Mouse (Mus musculus): ENCODE data around the gene Frrs1. TPM values are rescaled to one million over a fixed set of nuclear protein-coding genes. Genes with fewer than 3 reads are reported as not detected.

Frrs1 gene
- polyA plus RNA-seq, 1 experiment from 2014 or later: 18.9 TPM

GRCm38 (mm10) chr3:116914931-116915330 is 55.7 kb downstream of the Frrs1 start:
- WGBS: 80% methylated on average over 3 of the region's 3 CpGs

DNA sequence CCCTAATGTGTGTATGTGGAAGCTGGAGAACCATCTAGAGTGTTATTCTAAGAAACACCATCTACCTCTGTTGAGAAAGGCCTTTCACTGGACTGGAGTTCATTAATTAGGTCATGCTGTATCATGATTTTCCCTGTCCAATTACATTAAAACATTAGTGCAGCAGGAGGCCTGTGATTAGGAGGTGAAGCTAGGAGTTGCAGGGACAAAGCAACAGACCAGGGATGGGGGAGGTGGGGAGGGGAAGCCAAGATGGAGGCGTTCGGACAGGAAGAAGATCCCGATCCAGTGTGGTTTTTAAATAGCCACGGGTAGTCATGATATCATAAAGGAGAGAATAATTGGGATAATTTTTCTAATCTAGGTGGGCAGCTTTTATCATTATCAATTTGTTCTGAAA is 57.8 kb downstream of the Frrs1 start:
- no peak overlapping the region for H3K9ac ChIP-seq
- H3K36me3 ChIP-seq: no peaks in the 10 kb centered on the region
- H3K9me3 ChIP-seq (replicated peaks): no peaks in the 10 kb centered on the region
- no peak for ATAC-seq (ENCODE audit: insufficient number of reproducible peaks, low FRiP score, low TSS enrichment, low read depth)
- WGBS: 82% methylated on average over 4 of the region's 4 CpGs
- no peaks in the 10 kb centered on the region for H3K27me3 ChIP-seq
- no peak overlapping the region for H3K4me2 ChIP-seq (replicated peaks)
- H3K4me3 ChIP-seq (replicated peaks): no peak overlapping the region
- H3K4me1 ChIP-seq: no peaks in the 10 kb centered on the region
- H3K27ac ChIP-seq (replicated peaks): no peak overlapping the region

More at GRCm38 (mm10) chr3:116914931-116915330, 55.7 kb downstream of the Frrs1 start:
- no peaks in the 10 kb centered on the region for H3K27me3 ChIP-seq
- no peak overlapping the region for H3K27ac ChIP-seq (replicated peaks)
- no peaks in the 10 kb centered on the region for H3K4me1 ChIP-seq
- no peak overlapping the region for H3K9ac ChIP-seq
- H3K36me3 ChIP-seq: no peaks in the 10 kb centered on the region
- ATAC-seq (ENCODE audit: insufficient number of reproducible peaks, low FRiP score, low TSS enrichment, low read depth): no peak
- no peak overlapping the region for H3K4me3 ChIP-seq (replicated peaks)
- H3K9me3 ChIP-seq (replicated peaks): no peaks in the 10 kb centered on the region
- H3K4me2 ChIP-seq (replicated peaks): no peak overlapping the region

DNA sequence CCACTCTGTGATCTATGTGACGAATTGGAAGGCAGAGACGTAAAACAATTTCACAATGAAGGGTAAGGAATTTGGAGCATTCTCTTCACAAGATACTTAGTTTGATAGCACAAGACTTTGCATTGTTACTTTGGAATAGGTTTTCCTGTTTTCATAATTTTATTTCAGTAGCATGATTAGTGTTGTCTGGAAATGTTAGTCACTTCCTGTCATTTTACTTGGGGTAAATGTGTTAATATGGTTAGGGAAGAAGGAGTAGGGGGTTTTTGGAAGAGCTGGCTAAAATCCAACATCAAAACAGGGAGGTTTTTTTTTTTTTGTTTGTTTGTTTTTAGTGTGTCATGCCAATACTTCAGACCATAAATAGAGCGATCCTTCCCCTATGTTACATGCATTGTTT is 62.3 kb downstream of the Frrs1 start:
- WGBS: 74% methylated on average over 3 of the region's 3 CpGs
- H3K4me1 ChIP-seq: no peaks in the 10 kb centered on the region
- no peak for ATAC-seq (ENCODE audit: insufficient number of reproducible peaks, low FRiP score, low TSS enrichment, low read depth)

GRCm38 (mm10) chr3:116923042-116923441 is 63.8 kb downstream of the Frrs1 start:
- H3K27me3 ChIP-seq: no peaks in the 10 kb centered on the region
- H3K4me3 ChIP-seq (replicated peaks): no peak overlapping the region
- H3K4me2 ChIP-seq (replicated peaks): no peak overlapping the region
- H3K27ac ChIP-seq (replicated peaks): no peak overlapping the region
- no peaks in the 10 kb centered on the region for H3K36me3 ChIP-seq
- H3K9ac ChIP-seq: no peak overlapping the region
- ATAC-seq (ENCODE audit: insufficient number of reproducible peaks, low FRiP score, low TSS enrichment, low read depth): no peak
- H3K4me1 ChIP-seq: no peaks in the 10 kb centered on the region
- 87% methylated on average over 12 of the region's 12 CpGs for WGBS
- H3K9me3 ChIP-seq (replicated peaks): no peaks in the 10 kb centered on the region

More for the DNA sequence above, 62.3 kb downstream of the Frrs1 start:
- Histone ChIP-seq H3K9me3 (replicated peaks) (no peaks in the 10 kb centered on the region), H3K27me3 (no peaks in the 10 kb centered on the region), H3K9ac (no peak overlapping the region), H3K27ac (replicated peaks) (no peak overlapping the region), H3K36me3 (no peaks in the 10 kb centered on the region), H3K4me3 (replicated peaks) (no peak overlapping the region), H3K4me2 (replicated peaks) (no peak overlapping the region)

DNA sequence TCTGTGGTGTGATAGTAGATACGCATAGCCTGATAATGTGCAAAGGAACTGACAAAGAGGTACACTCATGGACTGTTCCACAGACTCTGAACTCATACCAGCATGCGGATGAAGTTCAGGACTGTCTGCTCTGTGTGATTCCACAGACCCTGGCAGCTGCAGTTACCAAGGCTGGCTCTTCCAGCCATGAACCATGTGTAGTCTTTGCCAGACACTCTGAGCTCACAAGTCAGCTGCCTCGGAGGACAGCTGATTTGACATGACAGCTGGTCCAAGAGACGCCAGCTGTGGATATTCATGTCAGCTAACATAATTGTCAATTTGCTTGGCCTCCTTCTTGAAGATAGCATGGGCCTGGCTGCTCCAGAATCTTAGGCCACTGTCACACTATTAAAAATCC is 69.7 kb downstream of the Frrs1 start:
- Histone ChIP-seq H3K9me3 (replicated peaks) (no peaks in the 10 kb centered on the region), H3K4me2 (replicated peaks) (no peak overlapping the region), H3K9ac (no peak overlapping the region), H3K4me3 (replicated peaks) (no peak overlapping the region), H3K27ac (replicated peaks) (no peak overlapping the region), H3K27me3 (no peaks in the 10 kb centered on the region), H3K36me3 (no peaks in the 10 kb centered on the region), H3K4me1 (no peaks in the 10 kb centered on the region)
- 63% methylated on average over 4 of the region's 4 CpGs for WGBS
- peak; percentile 60 for ATAC-seq (ENCODE audit: insufficient number of reproducible peaks, low FRiP score, low TSS enrichment, low read depth)

GRCm38 (mm10) chr3:116933158-116933557 is 73.9 kb downstream of the Frrs1 start:
- no peak overlapping the region for H3K4me2 ChIP-seq (replicated peaks)
- no peak overlapping the region for H3K4me3 ChIP-seq (replicated peaks)
- no peaks in the 10 kb centered on the region for H3K36me3 ChIP-seq
- no peaks in the 10 kb centered on the region for H3K27me3 ChIP-seq
- no peak overlapping the region for H3K27ac ChIP-seq (replicated peaks)
- WGBS: 82% methylated on average over 1 of the region's 1 CpGs
- H3K9ac ChIP-seq: no peak overlapping the region
- no peak for ATAC-seq (ENCODE audit: insufficient number of reproducible peaks, low FRiP score, low TSS enrichment, low read depth)
- no peaks in the 10 kb centered on the region for H3K9me3 ChIP-seq (replicated peaks)
- no peaks in the 10 kb centered on the region for H3K4me1 ChIP-seq

DNA sequence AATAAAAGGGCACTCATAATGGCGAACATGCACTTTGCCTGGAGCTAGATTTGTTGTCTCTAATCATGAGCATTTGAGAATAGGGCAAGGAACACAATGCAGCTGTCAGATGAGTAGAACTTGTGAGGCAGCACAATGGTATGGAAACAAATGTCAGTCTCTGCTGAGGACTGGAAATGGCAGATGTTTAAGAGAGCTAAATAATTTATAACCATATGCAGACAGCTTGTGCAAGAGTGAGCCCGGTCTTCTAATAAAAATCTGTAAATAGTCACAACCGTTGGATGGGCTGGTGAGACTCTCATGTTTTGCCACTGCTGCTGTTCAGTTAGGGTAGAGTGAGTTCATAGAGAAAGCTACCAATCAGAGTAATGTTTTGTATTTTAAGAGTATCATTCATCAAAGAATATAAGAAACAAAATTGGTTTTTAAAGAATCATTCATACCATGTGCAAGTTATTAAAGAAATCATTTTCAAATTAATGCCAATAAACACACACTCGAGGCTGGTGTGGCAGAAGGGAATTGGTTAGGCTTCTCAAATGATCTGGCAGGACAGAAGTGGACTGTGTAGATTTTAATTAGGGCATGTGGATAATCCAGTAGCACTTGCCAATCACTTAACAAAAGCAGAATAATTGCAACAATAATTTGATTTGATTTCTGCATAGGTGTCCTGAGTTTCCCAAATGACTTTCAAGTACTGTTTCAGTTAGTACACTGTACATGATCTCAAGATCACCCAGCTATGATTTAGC is 77.8 kb downstream of the Frrs1 start:
- Histone ChIP-seq H3K9me3 (replicated peaks) (no peaks in the 10 kb centered on the region), H3K4me2 (replicated peaks) (no peak overlapping the region), H3K4me1 (no peaks in the 10 kb centered on the region), H3K27me3 (no peaks in the 10 kb centered on the region), H3K36me3 (no peaks in the 10 kb centered on the region), H3K9ac (no peak overlapping the region), H3K27ac (replicated peaks) (no peak overlapping the region), H3K4me3 (replicated peaks) (no peak overlapping the region)
- no peak for ATAC-seq (ENCODE audit: insufficient number of reproducible peaks, low FRiP score, low TSS enrichment, low read depth)
- 46% methylated on average over 4 of the region's 4 CpGs for WGBS

GRCm38 (mm10) chr3:116940804-116941558 is 81.7 kb downstream of the Frrs1 start:
- Histone ChIP-seq H3K4me3 (replicated peaks) (no peak overlapping the region), H3K9me3 (replicated peaks) (no peaks in the 10 kb centered on the region), H3K27ac (replicated peaks) (no peak overlapping the region), H3K27me3 (no peaks in the 10 kb centered on the region), H3K4me2 (replicated peaks) (no peak overlapping the region), H3K4me1 (no peaks in the 10 kb centered on the region), H3K9ac (no peak overlapping the region), H3K36me3 (no peaks in the 10 kb centered on the region)
- WGBS: 64% methylated on average over 10 of the region's 10 CpGs
- ATAC-seq (ENCODE audit: insufficient number of reproducible peaks, low FRiP score, low TSS enrichment, low read depth): no peak

GRCm38 (mm10) chr3:116941559-116942117 is 82.4 kb downstream of the Frrs1 start:
- Histone ChIP-seq H3K36me3 (no peaks in the 10 kb centered on the region), H3K4me1 (no peaks in the 10 kb centered on the region), H3K9me3 (replicated peaks) (no peaks in the 10 kb centered on the region), H3K27me3 (no peaks in the 10 kb centered on the region), H3K4me3 (replicated peaks) (no peak overlapping the region), H3K9ac (no peak overlapping the region), H3K27ac (replicated peaks) (no peak overlapping the region), H3K4me2 (replicated peaks) (no peak overlapping the region)
- WGBS: 95% methylated on average over 1 of the region's 1 CpGs
- no peak for ATAC-seq (ENCODE audit: insufficient number of reproducible peaks, low FRiP score, low TSS enrichment, low read depth)

DNA sequence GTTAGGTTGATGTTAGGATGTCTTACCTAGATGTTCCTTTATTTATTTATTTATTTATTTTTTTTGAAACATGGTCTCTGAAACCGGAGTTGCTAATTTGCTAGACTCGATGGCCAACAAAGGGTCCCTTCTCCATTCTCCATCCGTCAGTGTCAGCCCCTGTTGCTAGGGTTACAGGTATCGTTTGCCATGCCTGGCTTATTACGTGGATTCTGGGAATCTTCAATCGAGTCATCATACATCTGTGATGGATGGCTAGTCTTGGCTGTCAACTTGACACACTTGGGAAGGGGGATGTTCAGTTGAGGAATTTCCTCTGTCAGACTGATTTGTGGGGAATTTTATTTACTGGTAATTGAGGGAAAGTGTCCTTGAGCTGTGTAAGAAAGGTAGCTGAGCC is 83.5 kb downstream of the Frrs1 start:
- no peaks in the 10 kb centered on the region for H3K27me3 ChIP-seq
- H3K4me2 ChIP-seq (replicated peaks): no peak overlapping the region
- H3K27ac ChIP-seq (replicated peaks): no peak overlapping the region
- no peak overlapping the region for H3K9ac ChIP-seq
- no peaks in the 10 kb centered on the region for H3K9me3 ChIP-seq (replicated peaks)
- H3K4me1 ChIP-seq: no peaks in the 10 kb centered on the region
- 72% methylated on average over 6 of the region's 6 CpGs for WGBS
- no peak overlapping the region for H3K4me3 ChIP-seq (replicated peaks)
- no peaks in the 10 kb centered on the region for H3K36me3 ChIP-seq
- no peak for ATAC-seq (ENCODE audit: insufficient number of reproducible peaks, low FRiP score, low TSS enrichment, low read depth)

DNA sequence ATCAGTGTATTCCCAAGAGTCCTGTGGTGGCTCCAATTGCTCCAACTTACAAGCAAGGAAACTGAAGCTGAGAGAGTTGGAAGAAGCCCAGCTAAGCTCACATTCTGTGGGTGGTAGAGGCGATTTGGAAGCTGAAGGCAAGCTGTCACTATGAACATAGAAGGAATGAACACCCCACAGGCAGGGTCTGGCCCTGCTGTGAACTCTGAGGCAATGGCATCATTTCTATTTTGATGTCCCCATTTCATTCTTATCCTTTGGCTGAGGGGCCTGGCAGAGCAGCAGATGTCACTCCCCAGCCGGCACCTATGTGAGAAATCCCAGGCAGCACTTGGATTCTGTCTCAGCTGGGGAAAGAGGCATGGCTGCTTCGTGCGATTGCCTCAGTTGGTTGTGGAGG is 84.2 kb downstream of the Frrs1 start:
- Histone ChIP-seq H3K9me3 (replicated peaks) (no peaks in the 10 kb centered on the region), H3K4me1 (no peaks in the 10 kb centered on the region), H3K4me2 (replicated peaks) (no peak overlapping the region), H3K27ac (replicated peaks) (no peak overlapping the region), H3K9ac (no peak overlapping the region), H3K36me3 (no peaks in the 10 kb centered on the region), H3K4me3 (replicated peaks) (no peak overlapping the region), H3K27me3 (no peaks in the 10 kb centered on the region)
- ATAC-seq (ENCODE audit: insufficient number of reproducible peaks, low FRiP score, low TSS enrichment, low read depth): no peak
- WGBS: 77% methylated on average over 4 of the region's 4 CpGs

Data from embryonic facial prominence, embryonic 15.5 days (tissue).